Mouse (Mus musculus) telencephalon, adult 2 months (tissue): ENCODE measurements at regions not wholly inside any gene's neighbourhood (a gene's known extent, or its start where the extent isn't known, plus 50 kb on each side); places are given as distances from the start of the nearest gene placed in this dataset.
"Not testable (repeated sequence)": the region's sequence is repeated elsewhere in the genome, so short reads cannot be mapped to it uniquely, and the experiment has no call there.

ENCODE experiments used
- DNase-seq: peaks from one replicate; pipeline ENCODE4 v3.0.0-alpha.2; 2011; ENCODE audit warnings: low read depth, low spot score

- DNase-seq: no peak
These were observed 639.5 kb downstream of the Rwdd3 start for GRCm38 (mm10) chr3:120531880-120532580.

- no peak for DNase-seq
These were observed 659.8 kb downstream of the Rwdd3 start for GRCm38 (mm10) chr3:120511651-120512050.

GRCm38 (mm10) chr3:120498937-120499336 is 672.6 kb downstream of the Rwdd3 start:
- no peak for DNase-seq

- DNase-seq: no peak
These were observed 693.6 kb downstream of the Rwdd3 start for GRCm38 (mm10) chr3:120477934-120478333.

GRCm38 (mm10) chr3:120477232-120477631 is 693.0 kb upstream of the Ptbp2 start:
- no peak for DNase-seq

- peak; percentile 68 for DNase-seq
These were observed 689.4 kb upstream of the Ptbp2 start for GRCm38 (mm10) chr3:120473645-120474038.

GRCm38 (mm10) chr3:120472687-120473644 is 688.7 kb upstream of the Ptbp2 start:
- peak; percentile 6 for DNase-seq

GRCm38 (mm10) chr3:120471878-120472444 is 687.7 kb upstream of the Ptbp2 start:
- DNase-seq: no peak

GRCm38 (mm10) chr3:120468887-120469286 is 684.6 kb upstream of the Ptbp2 start:
- no peak for DNase-seq

GRCm38 (mm10) chr3:120460717-120461116 is 676.5 kb upstream of the Ptbp2 start:
- DNase-seq: no peak

GRCm38 (mm10) chr3:120457912-120458311 is 673.6 kb upstream of the Ptbp2 start:
- no peak for DNase-seq

- DNase-seq: peak; percentile 74
These were observed 656.9 kb upstream of the Ptbp2 start for GRCm38 (mm10) chr3:120441127-120441526.

- no peak for DNase-seq
These were observed 646.0 kb upstream of the Ptbp2 start for GRCm38 (mm10) chr3:120430285-120430684.

- DNase-seq: no peak
These were observed 632.4 kb upstream of the Ptbp2 start for GRCm38 (mm10) chr3:120416634-120417033.

GRCm38 (mm10) chr3:120375688-120376289 is 591.5 kb upstream of the Ptbp2 start:
- no peak for DNase-seq

GRCm38 (mm10) chr3:120342747-120343377 is 558.6 kb upstream of the Ptbp2 start:
- no peak for DNase-seq

GRCm38 (mm10) chr3:120341882-120342281 is 557.6 kb upstream of the Ptbp2 start:
- no peak for DNase-seq

- no peak for DNase-seq
These were observed 551.7 kb upstream of the Ptbp2 start for GRCm38 (mm10) chr3:120335843-120336585.

- not testable (repeated sequence) for DNase-seq
These were observed 522.8 kb upstream of the Ptbp2 start for GRCm38 (mm10) chr3:120307042-120307441.

- DNase-seq: no peak
These were observed 521.3 kb upstream of the Ptbp2 start for GRCm38 (mm10) chr3:120305608-120306007.
